Mouse (Mus musculus) cerebral cortex, adult 2 months (tissue): ENCODE data around the gene Dnaja4.

Source experiments
- WGBS: fragments of 180-500 bp; shearing (Covaris S2); methylation state at CpG from one replicate; pipeline ENCODE4 v1.1.7; 2018; 5-methylcytosine and 5-hydroxymethylcytosine counted together

The Dnaja4 gene

DNA sequence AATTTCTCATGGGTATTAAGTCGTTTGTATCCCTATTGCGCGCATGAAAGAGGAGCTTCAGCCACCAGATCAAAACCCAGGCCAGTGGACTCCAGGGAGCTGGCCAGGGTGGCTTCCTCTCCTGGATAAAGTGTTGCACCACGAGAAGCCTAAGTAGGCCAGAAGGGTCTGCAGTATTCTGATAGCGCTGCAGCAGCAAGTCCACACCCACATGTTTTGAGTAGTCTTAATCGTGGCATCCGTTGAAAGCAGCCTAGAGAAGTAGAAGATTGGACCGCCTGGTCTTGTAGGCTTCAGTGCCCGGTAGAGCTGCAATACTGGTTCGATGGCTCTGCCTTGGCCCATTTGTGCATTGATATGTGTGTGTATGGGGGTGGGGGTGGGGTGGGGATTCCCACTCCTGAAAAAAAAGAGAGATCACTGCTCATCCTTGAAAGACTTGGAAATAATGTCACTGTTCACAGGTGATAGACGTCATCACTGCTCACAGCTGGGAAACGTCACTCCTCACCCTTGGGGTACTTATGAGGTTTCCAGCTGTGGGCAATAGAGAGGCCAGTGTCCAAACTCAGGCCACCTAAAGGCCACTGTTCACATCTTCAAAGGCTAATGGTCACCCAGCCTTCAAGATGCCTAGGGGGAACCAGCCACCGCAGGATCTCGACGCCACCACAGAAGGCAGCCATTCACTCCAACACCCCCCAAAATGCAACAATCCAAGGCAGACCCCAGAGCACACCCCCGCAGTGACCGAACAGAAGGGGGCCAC lies at the start of gene Dnaja4:
Gene Dnaja4 (plus strand): TSS at position 556 of the 769 bp plus-strand sequence.
- 71% methylated on average over 17 of the region's 17 CpGs for WGBS

DNA sequence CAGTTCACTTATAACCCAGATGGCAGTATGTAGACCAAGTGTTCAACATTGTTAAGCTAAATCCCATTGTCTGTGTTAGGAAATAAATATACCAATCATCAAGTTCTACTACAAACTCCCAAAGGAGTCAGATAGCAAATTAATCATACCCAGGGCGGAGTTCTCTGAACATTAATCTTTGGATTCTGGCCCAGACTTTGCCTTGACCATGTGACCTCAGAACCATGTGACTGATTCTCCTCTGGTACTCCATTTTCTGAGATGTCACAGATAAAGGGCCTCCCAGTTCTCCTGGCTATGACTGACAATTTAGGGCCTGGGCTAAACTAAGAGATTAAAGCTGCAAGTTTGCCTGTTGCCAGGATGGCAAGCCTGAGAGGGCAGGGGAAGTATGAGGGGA lies 49.3 kb upstream of the Dnaja4 start:
- 90% methylated on average over 1 of the region's 1 CpGs for WGBS

DNA sequence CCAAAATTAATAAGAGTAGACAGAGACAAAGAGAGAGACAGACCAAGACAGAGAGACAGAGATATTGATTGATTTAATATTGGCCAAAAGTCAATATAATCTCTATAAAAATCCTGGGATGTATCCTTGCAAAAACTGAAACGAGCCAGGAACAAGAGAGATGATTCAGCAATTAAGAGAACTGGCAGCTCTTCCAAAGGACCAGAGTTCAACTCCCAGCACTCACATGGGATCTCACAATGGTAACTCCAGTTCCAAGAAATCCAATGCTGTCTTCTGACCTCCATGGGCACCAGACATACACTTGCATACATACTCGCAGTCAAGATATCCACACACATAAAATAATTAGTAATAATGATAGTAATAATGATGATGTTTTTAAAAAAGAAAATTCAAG lies 45.9 kb upstream of the Dnaja4 start:
- WGBS = 56% methylated on average over 2 of the region's 2 CpGs

DNA sequence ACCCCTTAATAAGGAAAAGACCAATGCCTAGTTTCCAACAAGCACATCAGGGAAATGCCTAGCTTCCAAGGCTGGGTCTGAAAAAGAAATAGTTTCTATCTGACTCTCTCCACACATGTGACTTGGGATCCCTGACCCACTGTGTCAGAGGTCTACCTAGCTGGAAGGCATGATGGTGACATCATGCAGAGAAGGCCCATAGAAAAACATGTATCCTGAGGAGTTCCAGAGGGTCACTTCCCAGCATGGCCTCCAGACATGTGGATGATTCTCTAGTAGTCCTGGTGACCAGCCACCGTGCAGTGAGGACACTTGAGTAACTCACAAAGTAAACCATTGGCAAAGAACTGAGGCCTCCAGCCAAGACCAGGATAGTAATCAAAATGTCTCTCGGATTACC lies 42.8 kb upstream of the Dnaja4 start:
- WGBS = 80% methylated on average over 2 of the region's 2 CpGs

DNA sequence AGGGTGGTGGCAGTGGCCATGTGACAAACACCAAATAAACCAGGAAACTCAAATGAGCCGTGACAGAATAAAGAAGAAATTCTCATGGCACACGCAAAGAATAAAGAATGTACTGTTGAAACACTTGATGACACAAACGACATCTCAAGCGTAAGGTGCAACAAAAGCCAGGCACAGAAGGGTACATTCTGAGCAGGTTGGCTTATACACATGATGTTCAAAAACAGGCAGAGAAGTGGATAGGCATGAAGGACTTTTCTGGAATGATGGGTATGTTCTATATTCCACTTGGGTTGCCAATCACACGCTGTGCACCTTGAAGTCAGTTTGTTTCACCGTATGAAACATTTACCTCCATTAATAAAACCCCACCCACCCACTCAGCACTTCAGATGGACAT lies 42.3 kb upstream of the Dnaja4 start:
- 80% methylated on average over 6 of the region's 6 CpGs for WGBS

DNA sequence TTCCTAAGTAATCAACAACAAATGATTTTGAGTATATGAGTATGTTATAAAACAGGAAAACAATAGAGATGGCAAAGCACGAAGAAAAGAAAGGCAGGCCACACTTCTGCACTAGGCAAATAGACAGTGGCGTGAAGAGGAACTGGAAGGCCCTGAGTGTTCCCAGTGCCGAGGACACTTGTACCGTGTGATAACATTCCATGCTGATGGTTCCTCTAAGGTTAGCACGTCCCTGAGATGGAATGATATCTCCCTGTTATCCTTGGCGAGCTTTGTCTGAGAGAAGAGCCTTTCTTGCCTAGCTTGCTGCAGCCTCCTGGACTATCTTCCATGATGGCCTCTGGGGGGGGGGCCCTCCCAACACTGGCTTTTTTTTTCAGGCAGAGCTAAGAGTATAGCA lies 39.9 kb upstream of the Dnaja4 start:
- 82% methylated on average over 6 of the region's 6 CpGs for WGBS

DNA sequence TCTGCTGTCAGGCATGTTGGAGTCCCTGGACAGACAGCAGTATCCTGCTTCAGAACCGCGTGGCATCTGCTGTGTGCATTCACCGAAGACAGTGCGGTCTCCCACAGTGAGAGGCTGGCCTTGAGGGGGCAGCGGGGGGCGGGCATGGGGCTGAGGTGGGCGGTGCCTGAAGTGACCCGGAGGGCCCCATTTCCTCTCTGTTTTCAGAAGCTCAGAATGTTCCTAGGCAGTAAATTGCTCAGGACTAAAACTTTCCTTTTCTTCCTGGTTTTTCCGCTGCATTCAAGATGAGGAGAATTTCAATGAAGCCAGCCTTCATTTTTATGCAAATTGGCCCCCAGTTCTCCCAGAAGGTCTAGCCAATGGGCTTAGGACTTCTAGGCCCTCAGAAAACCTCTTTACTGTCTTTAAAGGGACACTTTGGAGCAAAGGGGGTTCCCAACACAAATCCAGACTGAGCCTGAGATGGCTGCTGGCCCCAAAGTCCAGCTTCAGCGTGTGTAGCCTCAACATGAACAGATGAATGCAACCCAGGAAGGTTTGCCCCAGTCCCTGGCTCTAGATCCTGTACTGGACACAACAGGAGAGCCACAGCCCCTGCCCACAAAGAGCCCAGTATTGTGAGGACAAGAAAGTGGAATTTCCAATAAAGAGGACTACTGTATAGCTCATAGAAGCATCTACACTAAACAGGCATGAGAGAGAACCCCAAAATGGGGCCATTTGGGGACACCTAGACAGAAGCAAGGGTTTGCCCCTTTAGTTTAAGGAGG lies 36.9 kb upstream of the Dnaja4 start, which contains the start of gene Acsbg1:
Gene Acsbg1 (minus strand): TSS at position 266 of the 773 bp plus-strand sequence.
- 25% methylated on average over 10 of the region's 10 CpGs for WGBS

DNA sequence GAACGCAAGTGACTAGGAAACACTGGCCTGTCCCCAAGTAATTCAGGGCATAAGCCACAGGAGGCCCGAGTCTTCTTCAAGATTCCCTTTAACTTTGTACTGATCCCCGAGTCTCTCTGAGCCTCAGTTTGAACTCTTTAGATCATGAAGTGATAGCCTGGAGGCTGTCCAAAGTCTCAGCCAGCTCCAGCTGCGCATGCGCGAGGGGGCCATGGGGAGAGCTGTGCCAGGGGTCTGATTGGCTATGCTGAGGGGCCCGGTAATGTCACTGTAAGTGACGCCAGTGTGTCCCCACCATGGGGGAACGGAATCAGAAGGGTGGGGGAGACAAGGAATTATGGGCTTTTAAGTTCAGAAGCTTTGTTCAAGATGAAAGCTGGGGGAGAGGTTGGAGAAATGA lies 34.3 kb upstream of the Dnaja4 start:
- 70% methylated on average over 9 of the region's 9 CpGs for WGBS

DNA sequence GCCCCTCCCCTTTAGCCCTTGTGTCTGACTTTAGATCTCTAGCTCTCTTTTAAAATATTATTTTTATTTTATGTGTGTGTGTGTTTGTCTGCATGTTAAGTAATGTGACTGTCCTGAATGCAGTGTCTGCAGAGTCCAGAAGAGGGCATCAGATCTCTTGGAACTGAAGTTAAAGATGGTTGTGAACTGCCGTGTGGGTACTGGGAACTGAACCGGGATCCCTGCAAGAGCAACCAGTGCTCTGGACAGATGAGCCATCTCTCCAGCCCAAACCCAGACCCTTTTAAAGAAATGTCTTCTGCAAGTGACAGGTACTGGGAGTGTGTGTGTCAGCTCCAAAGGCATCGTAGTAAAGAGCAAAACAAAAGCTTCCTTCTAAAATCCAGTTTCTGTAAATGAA lies 32.6 kb upstream of the Dnaja4 start:
- 93% methylated on average over 3 of the region's 3 CpGs for WGBS

DNA sequence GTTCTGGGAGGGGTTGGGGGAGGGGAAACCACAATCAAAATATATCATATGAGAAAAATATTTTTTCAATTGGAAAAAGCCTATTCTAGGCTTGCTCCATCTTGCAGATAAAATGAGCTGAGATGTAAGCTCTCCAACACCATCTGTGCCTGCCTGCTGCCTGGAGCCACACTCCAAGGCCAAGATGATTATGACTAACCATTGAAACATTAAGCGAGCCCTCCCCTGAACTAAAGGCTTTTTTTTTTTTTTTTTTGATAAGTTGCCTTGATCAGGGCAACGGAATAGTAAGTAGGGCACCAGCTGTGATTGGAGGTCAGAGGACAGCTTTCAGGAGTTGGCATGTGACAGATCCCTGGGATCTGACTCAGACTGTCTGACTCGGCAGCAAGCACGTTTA lies 30.2 kb upstream of the Dnaja4 start:
- WGBS = 41% methylated on average over 4 of the region's 4 CpGs

DNA sequence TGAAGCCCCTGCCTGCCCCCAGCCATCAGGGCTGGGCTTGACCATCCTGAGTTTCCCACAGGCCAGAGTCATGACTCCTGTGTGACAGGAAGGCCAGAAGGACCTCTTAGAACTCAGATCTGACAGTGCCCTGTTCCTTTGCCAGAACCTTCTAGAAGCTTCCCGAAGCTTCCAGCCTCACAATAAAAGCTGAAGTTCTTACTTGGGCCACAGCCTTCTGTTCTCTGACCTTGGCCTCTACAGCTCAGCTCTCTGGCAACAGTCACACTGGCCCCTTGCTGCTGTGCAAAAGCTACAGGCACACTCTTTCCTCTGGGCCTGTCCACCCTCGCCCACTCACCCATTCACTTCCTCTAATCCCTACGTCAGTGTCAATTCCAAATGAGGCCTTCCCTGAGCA lies 26.7 kb upstream of the Dnaja4 start:
- WGBS = 67% methylated on average over 3 of the region's 3 CpGs

DNA sequence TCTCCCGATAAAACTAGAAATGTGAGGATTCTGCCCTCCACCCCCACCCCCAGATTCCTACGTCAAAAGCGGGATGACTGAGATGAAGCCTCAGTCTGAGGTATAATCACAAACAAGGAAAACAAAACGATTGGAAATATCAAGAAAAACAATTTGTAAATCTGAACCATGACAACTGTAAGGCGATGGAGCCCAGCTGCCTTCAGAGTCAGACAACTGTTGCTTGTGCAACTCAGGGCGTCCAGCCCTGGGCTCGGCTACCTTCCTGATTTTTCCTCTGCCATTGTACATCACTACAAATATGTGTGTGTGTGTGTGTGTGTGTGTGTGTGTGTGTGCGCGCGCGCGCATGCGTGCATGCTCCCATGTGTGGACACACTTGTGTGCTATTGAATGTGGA lies 24.8 kb upstream of the Dnaja4 start:
- 89% methylated on average over 13 of the region's 13 CpGs for WGBS

DNA sequence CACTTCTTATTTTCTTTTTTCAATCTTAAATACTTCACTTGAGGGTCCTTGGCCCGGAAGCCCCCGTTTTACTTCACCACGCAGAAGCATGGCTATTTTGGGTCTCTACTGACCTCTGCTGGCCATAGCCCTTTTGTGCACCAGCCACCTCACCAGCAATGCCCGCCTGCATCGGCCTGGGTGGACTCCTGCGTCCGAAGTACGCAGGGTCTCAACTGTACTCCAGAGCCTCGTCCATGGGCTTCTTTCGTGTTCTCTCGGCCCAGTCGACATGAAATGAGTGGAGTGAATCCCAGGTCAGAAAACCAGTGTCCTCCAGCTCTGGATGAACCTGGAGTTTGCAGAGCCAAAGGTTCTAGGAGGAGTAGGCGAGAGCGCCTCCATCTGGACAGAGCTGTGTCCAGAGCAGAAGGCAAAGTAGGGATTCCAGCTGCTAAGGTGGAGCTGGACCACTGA lies 22.1 kb upstream of the Dnaja4 start:
- 6% methylated on average over 14 of the region's 14 CpGs for WGBS

DNA sequence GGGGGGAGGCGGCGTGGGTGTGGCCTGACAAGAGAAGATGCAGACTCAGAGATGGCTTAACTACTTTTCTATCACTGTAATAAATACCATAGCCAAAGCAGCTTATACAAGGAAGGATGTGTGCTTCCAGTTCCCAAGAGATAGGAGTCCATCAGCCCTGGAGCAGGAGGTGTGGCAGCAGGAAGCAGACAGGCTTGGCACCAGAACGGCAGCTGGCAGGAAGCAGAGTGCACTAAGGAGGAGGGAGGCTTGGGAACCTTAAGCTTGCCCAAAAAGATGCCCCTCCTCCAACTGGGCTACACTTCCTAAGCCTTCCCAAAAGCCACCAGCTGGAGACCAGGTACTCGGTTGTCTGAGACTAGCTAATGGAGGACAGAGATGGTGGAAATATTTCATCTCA lies 15.8 kb upstream of the Dnaja4 start:
- WGBS = 67% methylated on average over 4 of the region's 4 CpGs

DNA sequence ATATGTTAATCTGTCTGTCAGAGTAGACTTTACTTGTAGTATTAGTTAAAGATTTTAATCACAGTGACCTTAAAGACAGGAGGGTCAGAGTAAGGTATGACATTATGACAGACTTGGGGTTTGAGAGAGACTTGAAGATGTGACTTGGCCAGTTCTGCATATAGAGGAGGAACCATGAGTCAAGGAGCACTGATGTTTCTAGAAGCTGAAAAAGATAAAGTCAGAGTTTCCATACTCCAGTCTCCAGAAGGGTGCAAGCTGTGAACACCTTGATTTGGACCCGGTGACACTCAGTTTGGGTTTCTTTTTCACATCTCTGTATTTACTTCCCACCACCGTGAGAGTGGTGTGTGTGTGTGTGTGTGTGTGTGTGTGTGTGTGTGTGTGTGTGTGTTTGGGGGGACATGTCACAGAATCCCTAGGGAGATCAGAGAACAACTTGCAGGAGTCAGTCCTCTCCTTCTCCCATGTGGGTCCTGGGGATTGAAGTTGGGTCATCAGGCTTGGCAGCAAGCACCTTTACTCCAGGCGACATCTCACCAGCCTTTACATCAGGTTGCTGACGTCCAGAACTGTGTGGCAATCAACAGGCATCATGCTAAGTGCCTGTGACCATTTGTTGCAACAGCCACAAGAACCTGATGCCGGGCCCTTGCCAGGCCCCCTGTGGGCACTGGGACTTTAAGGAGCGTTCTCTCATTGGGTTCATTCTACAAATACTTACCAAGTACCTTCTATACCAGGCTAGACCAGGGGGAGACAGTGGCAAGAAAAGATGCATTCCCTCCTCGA lies 14.7 kb upstream of the Dnaja4 start:
- 88% methylated on average over 7 of the region's 7 CpGs for WGBS

DNA sequence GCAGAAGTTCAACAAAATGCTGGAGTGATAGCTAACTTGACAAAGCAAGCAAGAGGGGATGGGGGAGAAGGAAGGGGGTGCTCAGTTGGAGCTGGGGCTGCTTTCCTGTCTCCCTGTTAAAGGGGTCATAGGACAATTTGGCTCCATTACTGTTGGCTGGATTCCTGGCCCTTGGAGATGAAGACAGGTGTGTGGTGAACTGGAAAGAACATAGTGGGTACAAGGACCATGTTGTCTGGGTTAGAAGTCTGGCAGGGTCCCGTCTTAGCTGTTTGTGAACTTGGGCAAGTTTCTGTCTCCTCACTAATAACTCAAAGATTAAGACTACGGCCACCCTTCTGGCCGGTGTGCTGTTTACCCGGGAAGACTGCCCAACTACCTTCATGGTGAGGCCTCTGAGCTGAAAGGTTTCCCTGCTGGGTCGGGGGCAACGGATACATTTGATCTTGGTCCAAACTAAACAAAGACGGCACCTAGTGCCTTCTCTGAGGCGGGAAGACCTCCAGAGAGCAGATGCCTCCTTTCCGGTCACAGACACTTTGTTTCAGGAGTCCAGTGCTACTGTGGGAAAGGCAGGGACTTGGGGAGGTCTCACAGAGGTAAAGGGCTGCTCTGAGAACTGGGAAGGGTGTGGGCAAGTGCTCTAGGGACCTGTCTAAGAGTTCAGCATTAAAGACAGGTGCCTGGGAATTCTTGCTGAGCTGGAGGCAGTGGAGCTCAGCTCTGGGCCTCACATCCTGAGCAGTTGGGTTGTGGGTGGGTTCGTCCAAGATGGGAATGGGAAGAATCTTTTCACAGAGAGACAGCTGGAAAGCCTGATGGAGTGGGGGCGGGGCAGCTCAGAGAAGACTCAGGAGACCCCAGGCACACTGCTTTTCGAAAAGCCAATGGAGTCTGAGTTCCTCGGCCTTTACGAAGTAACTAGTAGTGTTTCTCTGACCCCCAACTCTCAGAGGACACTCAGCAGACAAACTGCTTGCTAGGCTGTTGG lies 11.1 kb upstream of the Dnaja4 start:
- 59% methylated on average over 14 of the region's 14 CpGs for WGBS

DNA sequence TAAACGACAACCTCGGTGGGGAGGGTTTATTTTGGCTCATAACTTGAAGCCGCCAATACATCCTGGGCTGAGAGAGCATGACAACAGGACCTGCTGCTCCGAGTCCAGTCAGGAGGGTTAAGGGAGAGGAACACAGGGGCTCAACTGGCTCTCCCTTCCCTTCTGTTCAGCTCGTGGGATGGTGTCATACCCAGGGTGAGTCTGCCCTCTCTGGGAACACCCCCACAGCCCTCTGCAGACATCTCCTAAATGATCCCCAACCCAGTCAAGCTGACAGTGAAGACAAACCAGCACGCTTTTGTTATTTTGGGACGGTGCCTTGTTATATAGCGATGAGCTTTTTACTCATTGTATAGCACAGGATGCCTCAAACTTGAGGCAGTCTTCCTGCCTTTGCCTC lies 9.2 kb upstream of the Dnaja4 start:
- 66% methylated on average over 8 of the region's 8 CpGs for WGBS

DNA sequence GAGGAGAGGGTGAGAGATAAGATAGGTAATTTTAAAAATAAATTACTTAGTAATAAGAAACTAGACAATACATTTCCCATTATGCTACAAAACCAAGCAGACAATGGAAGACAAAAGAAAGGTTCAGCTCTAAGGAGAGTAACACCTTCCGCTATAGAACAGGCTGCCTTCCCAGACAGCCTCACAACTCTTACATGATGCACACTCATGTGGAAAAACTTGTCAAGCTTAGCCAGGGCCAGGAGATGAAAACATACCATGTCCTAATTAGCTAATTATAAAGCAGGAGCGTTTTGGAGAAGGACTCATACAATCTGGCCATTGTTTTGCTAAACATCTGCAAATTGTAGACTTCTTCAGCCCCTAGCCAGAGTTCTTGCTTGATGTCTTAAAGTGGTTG lies 8.0 kb upstream of the Dnaja4 start:
- WGBS = 68% methylated on average over 2 of the region's 2 CpGs

DNA sequence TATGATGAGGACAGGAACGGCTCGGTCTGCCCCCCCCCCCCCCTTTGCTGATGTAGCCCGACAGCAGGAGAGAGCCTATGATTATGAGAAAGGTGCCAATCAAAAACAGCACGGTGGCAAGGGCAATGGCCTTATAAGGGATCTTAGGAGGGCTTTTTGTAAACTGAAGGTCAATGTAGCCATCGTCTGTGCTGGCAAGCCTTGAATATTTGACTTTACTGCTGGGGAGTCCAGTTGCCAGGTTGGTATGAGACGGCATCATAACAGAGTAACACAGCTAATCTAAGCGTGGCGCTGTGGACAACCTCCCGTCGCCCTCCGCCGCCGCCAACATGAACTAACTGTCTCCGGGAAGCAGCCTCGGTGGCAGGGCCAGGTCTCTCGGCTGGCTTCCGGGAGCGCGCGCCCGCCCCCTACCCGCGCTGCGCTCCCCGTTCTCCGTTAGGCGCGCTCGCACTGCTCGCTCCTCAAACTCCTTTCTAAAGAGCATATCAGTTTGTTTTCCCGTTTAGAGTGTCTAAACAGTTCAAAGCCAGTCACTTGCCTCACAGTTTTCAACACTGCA lies 7.3 kb upstream of the Dnaja4 start:
- under 1% methylated on average over 31 of the region's 31 CpGs for WGBS

DNA sequence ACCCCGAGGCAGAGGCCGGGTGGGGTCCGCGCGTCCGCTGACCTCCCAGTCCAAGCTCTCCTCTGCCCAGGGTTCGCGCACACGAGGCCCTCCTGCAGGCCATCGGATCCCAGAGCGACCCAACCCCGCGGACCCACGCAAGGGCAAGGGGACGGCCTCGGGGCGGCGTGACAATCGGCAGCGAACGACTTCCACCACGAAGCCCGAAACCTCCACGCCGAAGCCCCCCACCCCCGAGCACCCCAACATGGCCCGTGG lies 343 bp downstream of the Dnaja4 start:
- WGBS = 3% methylated on average over 27 of the region's 27 CpGs
